Mouse (Mus musculus): ENCODE data around the gene Itpkb. TPM values are rescaled to one million over a fixed set of nuclear protein-coding genes. Genes with fewer than 3 reads are reported as not detected.

Gene Itpkb
- polyA plus RNA-seq, 1 experiment: 8.9 TPM

DNA sequence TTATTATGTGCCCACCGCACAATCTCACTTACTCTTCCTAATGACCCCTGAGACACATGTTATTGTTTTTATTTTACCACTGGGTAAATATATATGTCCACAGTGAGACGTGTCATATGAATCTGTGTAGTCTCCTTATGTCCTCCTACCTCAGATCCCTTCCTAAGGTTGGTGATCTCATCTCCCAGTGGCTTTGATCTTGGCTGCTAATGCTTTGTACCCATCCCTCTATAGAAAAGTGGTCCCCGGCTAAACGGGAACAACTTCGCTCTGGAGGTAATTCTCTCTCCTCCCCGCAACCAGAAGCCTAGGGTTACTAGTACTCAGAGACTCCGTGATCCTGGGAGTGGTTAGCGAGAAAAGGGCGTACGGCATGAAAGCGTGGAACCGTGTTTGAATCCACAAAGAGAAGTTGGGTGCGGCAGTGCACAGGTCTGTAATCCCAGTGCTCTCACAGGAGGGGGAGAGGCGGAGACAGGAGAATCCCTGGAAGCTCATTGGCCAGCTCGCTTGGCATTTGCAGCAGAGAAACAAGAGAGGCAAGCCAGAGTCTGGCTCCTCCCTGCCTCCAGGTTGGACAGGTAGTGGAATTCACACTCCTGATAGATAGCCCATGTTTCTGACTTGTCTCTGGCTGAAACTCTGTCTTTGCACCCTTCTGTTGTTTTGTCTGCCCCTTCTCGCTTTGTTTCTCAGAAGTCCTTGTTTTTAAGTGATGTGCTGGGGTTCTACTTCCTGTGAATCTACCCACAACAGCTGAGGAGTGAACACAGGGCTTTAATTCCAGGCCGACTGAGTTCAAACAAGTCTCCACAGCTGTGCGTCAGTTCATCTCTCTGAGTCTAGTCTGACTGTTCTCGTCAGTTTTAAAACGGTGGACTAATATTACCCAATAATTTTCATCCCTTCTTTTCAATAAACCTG lies 16.5 kb upstream of the Itpkb start:
- DNase-seq (ENCODE audit: extremely low spot score in 1 of 2, low spot score in 1 of 2): peak in 1 of 2 experiments; percentile 23

DNA sequence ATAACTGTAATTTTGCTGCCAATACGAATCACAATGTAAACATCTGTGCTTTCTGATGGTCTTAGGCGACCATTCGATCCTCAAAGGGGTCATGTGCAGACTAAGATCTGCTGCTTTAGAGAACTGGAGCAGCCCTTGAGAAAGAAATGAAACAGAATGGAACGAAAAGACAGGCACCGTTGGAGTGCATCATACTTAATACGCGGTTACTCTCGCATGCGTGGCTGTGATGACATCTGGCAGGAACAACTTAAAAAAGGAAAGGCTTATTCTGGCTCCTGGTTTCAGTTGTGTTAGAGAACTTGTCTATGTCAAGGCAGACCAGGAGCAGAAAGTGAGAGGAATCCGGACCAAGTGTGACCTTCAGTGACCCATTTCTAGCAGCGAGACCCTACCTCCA lies 15.6 kb upstream of the Itpkb start:
- DNase-seq (ENCODE audit: extremely low spot score in 1 of 2, low spot score in 1 of 2): no peak

DNA sequence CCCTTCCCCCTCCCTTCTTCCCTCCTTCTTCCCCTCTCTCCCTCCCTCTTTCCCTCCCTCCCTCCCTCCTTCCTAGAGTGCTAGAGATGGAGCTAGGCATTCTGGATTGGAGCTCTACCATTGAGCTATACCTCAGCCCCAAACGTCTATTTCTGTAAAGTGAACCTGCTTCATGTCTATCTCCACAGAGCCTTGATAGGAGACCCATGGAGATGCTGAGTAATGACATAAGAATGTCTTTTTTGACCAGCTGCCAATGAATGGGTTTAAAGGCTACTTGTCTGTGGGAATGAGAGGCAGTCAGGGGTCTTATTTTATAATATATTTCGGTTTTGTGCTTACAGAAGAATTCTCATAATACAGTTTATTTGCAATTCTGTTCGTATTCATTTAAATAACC lies 15.2 kb upstream of the Itpkb start:
- no peak for DNase-seq (ENCODE audit: extremely low spot score in 1 of 2, low spot score in 1 of 2)

DNA sequence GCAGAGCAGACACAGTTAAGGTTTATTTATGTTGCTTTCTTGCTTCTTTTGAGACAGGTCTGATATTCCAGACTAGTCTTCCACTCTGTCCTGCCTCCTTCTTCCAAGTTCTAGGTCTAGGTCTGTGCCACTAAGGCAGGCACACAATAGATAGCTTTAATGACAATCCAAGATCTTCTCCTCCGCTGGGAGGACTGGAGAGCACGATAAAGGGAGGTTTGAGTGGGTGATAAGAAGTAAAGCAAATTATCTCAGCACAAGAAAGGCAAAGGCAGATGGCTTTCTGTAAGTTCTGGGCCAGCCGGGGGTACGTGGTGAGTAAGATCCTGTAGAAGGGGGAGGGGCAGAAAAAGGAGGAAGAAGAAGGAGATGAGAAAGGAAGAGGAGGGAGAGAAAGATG lies 12.8 kb upstream of the Itpkb start:
- DNase-seq (ENCODE audit: extremely low spot score in 1 of 2, low spot score in 1 of 2): no peak

DNA sequence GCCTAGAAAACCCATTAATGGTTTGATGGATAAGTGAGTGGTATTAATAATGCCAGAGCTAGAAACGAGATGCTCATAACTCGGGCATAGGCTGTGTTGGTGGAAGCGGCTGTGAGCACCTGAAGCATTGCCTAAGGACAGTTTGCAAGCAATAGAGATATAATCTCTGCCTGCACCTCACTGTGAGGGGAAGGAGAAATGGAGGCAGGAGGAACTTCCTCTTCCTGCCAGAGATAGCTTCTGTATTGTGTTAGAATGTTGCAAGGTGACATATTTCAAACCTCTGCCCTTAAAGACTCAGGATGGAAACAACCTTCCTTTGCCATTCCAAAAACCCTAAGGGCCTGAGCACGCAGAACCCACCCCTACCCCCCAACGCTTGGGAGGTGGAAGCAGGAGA lies 11.9 kb upstream of the Itpkb start:
- no peak for DNase-seq (ENCODE audit: extremely low spot score in 1 of 2, low spot score in 1 of 2)

DNA sequence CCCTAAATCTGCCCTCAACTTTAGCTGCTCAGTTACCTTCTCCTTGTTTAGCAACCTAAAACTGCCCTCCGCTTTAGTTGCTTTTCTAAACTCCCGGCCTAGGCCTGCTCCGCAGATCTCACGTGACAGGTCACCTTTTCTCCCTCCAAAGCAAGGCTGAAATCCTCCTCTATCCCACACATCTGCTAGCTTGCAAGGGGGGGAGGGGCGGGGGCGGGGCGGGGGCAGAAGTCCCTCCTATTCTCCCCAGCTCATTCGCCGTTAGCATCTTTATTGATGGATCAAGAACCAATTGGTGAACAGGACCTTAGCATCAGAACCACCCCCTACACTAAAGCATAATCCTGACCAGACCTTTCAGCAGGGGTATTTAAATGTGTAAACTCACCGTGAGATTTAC lies 10.4 kb upstream of the Itpkb start:
- DNase-seq (ENCODE audit: extremely low spot score in 1 of 2, low spot score in 1 of 2): no peak

DNA sequence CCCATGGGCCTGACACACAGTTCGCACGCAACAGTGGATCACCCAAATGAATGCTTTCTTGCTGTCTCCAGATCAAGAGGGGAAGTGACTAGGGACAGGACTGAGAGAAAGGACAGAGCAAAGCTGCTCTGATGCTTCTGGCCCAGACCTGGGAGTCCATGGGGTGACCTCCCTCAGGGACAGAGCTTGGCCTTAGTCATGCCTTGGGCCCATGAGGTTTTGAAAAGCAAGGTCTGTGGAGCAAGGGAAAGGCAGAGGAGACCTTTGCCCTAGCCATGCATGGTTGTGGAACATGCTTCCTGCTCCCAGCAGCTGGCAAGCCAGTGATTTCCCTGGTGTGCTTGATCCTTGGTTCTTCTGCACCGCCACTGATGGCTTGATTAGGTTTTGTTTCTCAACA lies 7.4 kb upstream of the Itpkb start:
- no peak for DNase-seq (ENCODE audit: extremely low spot score in 1 of 2, low spot score in 1 of 2)

DNA sequence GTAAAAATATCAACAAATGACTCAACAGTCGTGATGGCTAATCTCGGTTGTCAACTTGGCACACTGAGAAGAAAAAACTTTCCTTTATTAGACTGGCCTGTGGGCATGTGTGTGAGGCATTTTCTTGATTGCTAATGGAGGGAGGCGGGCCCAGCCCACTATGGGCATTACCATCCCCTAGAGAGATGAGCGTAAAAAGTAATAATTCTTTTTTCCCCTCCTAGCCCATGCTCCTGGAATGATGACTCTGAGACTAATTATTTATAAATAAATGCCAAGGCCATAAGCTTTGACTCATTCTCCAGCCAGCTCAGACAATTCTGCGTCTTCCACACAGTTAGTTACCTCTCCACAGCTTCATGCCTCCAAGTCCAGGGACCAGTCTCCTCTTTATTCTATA lies 6.8 kb upstream of the Itpkb start:
- no peak for DNase-seq (ENCODE audit: extremely low spot score in 1 of 2, low spot score in 1 of 2)

DNA sequence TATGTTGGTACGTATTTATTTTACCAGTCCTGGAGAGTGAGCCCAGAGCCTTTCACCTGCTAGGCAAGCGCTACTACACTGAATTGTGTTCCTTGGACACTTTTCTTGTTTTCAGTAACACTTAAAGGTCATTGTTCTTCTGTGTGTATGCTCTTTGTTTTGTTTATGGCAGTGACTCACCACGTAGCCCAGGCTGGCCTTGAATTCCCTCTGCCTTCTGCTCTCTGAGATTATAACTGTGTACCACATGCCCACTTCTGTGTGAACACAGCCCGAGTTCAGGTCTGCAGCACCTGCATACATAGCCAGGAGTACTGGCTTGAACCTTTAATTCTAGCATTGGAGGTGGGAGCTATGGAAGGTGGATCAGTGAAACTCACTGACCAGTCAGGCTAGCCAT lies 6.0 kb upstream of the Itpkb start:
- no peak for DNase-seq (ENCODE audit: extremely low spot score in 1 of 2, low spot score in 1 of 2)

DNA sequence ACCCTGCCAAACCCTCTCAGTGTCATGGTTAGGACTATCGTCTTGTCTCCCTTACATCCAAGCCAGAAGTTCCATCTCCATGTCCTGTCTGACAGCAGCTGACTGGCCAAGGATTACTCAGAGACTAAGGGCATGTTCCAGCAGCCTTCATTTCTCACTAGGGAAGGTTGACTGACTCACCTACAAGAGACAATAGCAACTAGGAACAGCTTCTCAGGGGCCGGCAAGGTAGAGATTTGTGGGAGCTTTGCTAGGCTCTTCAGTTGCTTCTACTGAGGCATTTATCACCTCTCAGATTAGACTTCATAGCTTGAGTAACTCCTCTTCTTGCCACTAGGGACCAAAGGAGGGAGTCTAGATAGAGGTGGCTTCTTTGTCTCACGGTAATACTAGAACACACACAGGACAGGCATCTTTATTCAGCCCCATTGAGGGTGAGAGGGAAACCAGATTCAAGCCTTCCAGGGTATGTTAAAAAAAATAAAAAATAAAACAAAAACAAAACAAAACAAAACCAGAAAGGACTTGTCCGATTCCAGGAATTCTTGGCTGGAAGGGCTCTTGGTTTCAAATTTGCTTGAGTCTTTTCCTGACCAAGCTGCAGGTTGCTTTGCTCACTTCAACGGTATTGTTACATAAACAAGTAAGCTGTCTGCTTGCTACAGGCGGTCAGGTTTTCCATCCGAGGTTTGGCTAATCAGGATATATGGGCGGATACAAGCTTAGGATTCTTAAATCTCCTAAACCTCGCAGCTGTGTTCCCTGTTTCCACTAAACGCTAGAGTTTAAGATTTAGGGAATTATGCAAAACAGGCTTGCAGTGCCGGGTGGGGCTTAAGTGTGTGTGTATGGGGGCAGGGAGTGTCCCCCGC lies 1.3 kb upstream of the Itpkb start:
- no peak for DNase-seq (ENCODE audit: extremely low spot score in 1 of 2, low spot score in 1 of 2)

DNA sequence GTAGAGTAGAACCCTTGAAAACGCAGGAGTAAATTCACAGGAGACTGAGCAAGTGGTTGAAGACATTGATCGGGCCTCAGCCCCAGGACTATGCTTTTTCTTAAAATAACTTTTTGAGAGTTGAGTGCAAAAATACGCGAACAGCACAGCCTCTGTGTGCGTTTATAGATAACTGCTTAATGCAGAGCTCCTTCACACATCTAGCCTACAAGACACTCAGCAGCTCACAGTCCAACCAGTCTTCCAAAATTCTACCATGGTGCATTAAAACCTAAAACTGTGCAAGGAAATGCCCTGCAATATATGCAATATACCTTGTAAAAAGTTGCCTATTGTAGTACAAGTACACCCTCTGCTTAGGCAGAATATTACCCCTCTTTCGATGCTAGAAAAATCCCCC lies 579 bp upstream of the Itpkb start:
- DNase-seq (ENCODE audit: extremely low spot score in 1 of 2, low spot score in 1 of 2): peak in 1 of 2 experiments; percentile 12

DNA sequence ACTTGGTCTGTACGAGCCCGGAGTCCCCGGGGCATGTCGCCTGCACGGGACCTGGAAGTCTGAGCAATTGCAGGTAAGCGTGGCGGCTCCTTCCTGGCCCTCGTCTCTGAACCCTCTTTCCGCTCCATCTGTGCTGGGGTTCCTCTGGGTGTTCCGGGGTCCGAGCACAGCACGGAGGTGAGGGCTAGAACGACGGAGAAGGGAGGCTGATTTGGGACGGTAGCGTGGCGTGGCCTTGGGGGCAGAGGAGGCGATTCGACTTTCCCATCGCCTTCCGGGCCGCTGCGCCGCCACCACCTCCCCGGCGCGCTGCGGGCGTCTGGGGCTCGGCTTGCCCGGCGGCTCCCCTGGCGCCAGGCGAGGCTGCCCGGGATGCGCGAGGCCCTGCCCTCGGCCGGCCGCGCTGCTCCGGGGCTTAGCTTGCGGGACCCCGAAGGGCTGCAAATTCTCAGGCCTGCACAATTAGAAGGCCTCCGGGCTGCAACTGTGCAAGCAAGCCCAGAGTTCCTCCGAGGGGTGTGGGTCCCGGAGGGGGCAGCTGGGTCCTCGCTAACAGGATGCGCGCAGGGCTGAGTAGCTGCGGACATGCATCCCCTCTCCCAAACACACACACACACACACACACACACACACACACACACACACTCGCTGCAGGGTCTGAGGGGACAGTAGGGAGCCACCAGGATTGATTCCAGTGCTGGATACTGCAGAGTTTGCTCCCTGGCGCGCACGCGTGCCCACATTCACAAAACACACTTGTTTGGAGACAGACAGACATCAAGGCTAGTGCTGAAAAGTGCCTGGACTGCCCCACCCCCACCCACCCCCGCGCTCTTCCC lies 641 bp downstream of the Itpkb start:
- DNase-seq (ENCODE audit: extremely low spot score in 1 of 2, low spot score in 1 of 2): peak in 1 of 2 experiments; percentile 10

DNA sequence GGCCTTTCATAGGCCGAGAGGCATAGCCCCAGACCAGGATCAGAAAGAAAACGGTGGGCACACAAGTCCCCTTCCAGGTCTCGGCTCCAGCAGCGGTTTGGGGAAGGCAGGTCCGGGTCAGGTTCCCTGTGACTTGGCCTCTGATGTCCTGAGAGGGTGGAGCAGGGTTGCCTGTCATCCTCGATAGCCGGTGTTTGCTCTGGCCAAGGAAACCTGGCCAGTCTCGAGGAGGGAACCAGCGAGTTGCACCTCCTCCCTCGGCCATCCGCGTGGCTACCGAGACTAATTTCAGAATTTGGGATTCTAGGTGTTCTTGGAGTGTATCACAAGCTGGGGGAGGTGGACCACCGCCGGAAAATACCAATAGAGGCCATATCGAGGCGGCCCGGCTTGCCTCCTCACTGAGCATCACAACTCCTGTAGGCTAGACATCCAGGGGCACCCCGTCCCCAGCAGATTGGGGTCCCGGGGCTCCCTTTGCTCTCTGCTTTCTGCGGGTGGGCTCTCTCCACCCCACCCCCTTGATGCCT lies 1.3 kb downstream of the Itpkb start:
- no peak for DNase-seq (ENCODE audit: extremely low spot score in 1 of 2, low spot score in 1 of 2)

DNA sequence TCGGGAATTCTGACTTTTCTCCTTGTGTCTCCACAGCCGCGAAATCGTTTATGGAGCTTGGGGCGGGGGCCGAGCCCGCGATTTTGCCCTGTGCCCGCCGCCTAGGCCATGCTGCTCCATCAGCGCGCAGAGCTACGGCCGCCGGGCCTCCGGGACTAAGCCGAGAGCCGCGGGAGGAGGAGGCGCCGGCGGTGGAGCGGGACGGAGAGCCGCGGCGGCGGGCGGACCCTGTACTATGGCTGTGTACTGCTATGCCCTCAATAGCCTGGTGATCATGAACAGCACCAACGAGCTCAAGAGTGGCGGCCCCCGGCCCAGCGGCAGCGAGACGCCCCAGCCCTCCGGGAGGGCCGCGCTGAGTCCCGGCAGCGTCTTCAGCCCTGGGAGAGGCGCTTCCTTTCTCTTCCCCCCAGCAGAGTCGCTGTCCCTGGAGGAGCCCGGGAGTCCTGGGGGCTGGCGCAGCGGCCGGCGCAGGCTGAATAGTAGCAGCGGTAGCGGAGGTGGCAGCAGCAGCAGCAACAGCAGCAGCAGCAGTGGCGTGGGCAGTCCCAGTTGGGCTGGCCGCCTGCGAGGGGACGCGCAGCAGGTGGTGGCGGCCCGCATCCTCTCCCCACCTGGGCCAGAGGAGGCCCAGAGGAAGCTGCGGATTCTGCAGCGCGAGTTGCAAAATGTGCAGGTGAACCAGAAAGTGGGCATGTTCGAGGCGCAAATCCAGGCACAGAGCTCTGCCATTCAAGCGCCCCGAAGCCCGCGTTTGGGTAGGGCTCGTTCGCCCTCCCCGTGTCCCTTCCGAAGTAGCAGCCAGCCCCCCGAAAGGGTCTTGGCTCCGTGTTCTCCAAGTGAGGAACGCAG lies 2.0 kb downstream of the Itpkb start:
- peak in 1 of 2 experiments; percentile 64 for DNase-seq (ENCODE audit: extremely low spot score in 1 of 2, low spot score in 1 of 2)

DNA sequence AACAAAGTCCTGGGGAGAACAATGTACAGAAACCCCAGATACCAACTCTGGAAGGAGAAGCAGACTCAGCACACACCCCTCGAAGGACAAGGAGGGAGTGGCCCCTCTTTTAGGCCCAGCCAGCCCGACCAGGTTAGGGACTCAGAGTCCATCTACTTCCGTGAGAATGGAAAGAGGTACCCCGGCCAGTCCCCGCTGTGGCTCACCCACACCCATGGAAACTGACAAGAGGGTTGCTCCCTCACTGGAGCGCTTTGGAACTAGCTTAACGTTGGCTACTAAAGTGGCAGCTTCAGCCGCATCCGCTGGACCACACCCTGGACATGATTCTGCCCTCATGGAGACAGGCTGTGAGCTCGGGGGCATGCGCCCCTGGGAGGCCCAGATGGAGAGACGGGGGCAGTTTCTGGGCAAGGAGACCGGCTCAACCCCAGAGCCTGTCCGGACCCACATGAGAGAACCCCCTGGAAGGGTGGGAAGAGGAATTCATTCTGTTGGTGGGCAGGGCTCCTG lies 2.7 kb downstream of the Itpkb start:
- no peak for DNase-seq (ENCODE audit: extremely low spot score in 1 of 2, low spot score in 1 of 2)

DNA sequence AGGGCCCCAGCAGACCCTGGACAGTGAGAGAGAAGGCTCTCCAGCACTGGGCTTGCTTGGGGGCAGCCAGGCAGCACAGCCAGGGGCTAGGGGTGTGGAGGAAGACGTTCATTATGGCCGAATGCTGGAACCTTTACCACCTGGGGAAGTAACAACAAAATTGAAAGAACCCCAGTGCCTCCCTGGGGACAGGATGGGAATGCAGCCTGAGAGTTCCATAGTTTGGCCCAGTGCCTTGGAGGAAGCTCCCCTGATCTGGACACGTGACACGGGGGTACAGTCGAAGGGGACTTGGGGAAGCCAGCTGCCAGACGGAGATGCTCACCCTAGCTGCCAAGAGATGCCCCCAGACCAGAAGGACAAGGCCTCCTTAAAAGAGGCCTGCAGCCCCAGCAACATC lies 3.3 kb downstream of the Itpkb start:
- DNase-seq (ENCODE audit: extremely low spot score in 1 of 2, low spot score in 1 of 2): no peak

DNA sequence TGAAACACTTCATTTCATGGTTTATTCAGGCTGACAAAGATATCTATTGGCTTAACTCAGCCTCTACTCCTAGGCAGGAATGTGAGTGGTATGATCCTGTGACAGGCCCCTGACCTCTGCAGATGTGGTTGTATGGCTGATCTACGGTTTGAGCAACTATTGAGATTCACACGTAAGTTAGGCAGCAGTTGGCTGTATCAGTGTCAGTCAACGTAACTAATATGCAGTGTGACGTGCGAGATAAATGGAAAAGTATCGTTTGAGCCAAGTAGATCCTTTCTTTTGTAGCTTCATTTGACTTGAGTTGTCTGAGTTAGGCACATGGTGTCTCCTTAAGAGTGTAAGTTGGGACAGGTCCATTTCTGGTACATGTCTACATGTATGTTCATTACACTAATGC lies 4.3 kb downstream of the Itpkb start:
- DNase-seq (ENCODE audit: extremely low spot score in 1 of 2, low spot score in 1 of 2): no peak

DNA sequence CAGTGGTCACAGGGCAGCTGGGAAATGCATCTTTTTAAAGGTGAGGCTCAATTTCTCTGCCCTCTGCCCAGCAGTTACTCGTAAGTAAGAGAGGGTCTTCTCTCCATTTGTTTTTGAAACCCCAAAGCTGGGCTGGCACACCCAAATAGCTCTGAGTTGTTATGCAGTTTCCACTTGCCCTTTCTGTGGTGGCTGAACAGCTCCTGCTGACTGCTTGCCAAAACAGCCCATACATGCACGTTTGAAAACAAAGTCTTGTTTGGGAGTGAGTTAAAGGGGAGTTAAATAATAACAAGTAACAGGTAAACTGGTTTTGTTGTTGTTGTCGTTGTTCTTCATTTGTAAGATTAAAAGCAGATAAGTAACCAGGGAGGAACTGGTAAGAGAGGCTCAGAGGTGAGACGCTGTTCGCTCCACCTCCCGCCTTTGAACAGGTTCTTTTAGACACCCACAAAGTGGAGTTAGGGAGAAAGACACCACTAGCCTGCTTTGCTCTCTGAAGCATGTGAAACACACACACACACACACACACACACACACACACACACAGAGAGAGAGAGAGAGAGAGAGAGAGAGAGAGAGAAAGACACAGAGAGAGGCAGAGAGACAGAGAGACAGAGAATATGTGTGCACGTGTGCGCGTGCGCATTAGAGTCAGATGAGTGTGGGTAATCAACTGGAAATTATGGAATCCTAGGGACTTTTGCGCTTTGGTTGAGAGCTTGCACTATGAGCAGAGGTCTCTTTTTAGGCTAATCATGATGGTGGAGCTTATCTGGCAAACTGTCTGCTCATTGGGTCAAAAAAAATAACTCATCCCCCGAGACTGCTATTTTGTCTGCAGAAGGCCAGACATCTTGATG lies 5.5 kb downstream of the Itpkb start:
- DNase-seq (ENCODE audit: extremely low spot score in 1 of 2, low spot score in 1 of 2): no peak

All from frontal cortex, adult 2 months (tissue).